ENCODE assay signal across 19 mouse cellular contexts in genomic region chr19:36913064-36913463, GRCm38 (mm10).
"Had no signal": no experiment of that assay in that cellular context is flagged by ENCODE, and none has a peak within 500 bp of the region (broad histone marks: within the 10 kb centered on the region; RNA-seq: fewer than 3 reads in every experiment).

No protein-coding gene starts in this region.

- H3K36me3 ChIP-seq: liver, embryonic 13.5 days; midbrain, embryonic 13.5 days had no signal

- H3K4me2 ChIP-seq: liver, embryonic 13.5 days; midbrain, embryonic 13.5 days had no signal

- H3K9me3 ChIP-seq: liver, embryonic 13.5 days; midbrain, embryonic 13.5 days had no signal

- H3K9ac ChIP-seq: liver, embryonic 13.5 days; midbrain, embryonic 13.5 days had no signal

- DNase-seq: kidney, adult 2 months; kidney, postnatal 25 days; left cerebral cortex, postnatal 4 days; liver, embryonic 13.5 days; lung, adult 2 months; lung, postnatal 14 days; lung, postnatal 4 days; right cerebral cortex, adult 18-20 months; right cerebral cortex, postnatal 14 days; right cerebral cortex, postnatal 4 days; thymus, adult 2 months; thymus, postnatal 14 days; thymus, postnatal 4 days had no signal

- ATAC-seq: intestine, postnatal 0 days; midbrain, embryonic 13.5 days; midbrain, embryonic 16.5 days had no signal

- H3K27ac ChIP-seq: kidney, postnatal 0 days; liver, embryonic 13.5 days; midbrain, embryonic 13.5 days; stomach, postnatal 0 days had no signal

- H3K4me3 ChIP-seq: liver, embryonic 13.5 days; midbrain, embryonic 13.5 days; myocyte had no signal
